Mouse (Mus musculus) layer of hippocampus, adult 8-10 months (tissue): ENCODE results near the gene Tha1. TPM values are rescaled to one million over a fixed set of nuclear protein-coding genes. Genes with fewer than 3 reads are reported as not detected.

Source experiments
- DNase-seq, 2 experiments: peaks; one replicate each; pipeline ENCODE4 v3.0.0; 2022; ENCODE audit warnings: low spot score in 2 of 2
- total RNA-seq, 4 experiments: library from RNA; stranded (reverse); gene quantifications; 2 replicates each; pipeline ENCODE4 v1.2.4; 2022

Gene Tha1
- total RNA-seq, 4 experiments from 2014 or later, result 3.1 to 5.9 (median 5.6) TPM

DNA sequence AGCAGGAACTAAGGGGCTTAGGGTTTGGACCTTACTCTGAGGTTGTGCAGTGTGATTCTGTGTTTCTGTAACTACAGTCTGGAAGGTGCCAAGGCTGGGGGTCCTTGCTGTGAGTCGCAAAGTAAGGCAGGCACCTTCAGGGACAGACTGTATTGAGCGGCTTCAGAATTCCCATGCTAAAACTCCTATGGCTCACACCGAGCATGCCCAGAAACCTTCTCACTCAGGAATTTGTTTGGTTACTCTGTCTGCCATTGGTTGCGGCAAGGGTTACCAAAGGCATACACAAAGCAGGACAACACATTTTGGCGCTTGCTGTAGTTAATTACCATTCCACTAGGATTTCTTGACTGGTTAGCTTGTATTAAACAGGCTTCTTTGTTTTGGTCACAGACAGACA lies 47.1 kb downstream of the Tha1 start:
- DNase-seq, result no peak

- no peak for DNase-seq
These were observed 47.8 kb downstream of the Tha1 start, which contains the start of the genes Afmid and Tk1 for GRCm38 (mm10) chr11:117825333-117826101. TSS of gene Afmid (plus strand) at chr11:117825924. TSS of gene Tk1 (minus strand) at chr11:117826092.

DNA sequence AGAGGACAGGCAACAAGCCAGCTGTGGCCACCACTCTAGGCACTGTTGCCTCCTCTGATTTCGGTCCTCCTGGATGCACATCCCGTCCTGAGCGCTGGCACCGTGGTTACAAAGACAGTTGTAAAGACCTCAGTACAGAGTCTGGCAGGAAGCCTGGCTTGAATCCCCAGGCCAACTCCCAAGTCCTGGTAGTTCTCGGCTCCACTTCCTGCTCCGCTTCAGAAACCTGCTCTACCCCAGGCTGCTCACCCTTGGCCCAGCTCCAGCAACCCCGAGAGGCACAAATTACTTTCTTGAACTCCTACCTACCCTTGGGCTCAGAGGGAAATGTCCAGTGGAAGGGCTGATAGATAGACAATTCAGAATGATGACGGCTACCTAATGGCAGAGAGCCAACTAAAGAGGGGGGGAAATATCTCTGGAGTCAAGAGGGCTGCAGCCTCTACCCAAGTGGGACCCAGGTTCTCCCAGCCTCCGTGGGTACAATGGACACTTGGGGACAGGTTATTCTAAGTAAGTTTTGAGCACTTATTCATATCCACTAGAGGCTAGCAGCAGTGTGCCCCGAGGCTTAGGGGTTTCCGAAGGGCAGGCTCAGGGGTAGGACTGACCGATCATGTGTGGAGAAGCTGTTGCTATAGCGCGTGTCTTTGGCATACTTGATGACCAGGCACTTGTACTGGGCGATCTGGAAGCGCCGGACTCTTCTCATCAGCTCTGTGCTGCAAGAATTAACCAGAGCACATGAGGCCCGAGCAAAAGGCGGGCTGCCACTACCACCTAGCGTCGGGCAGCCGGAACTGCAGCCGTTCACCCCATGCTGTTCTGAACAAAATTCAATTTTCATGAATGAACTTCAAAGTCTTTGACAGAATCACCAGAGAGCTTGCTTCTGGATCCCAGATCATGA lies 49.0 kb downstream of the Tha1 start:
- peak; percentile 61 to 85 for DNase-seq

DNA sequence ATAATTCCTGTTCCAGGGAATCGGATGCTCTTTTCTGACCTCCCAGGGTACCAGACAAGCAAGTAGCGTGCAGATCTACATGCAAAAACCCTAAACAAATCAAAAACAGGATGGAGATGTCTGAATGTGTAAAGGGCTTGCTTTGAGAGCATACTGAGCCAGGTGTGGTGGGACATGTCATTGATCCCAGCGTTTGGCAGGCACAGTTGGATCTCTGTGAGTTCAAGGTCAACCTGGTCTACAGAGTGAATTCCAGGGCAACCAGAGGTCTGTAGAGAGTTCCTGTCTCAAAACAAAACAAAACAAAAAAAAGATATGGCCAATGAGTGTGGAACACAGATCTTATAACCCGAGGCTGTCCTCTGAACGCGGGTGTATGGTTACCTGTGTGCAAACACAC lies 49.9 kb downstream of the Tha1 start:
- no peak for DNase-seq

GRCm38 (mm10) chr11:117822728-117823241 lies 50.5 kb downstream of the Tha1 start:
- DNase-seq, result no peak

GRCm38 (mm10) chr11:117821868-117822267 lies 51.4 kb downstream of the Tha1 start:
- DNase-seq, result no peak

DNA sequence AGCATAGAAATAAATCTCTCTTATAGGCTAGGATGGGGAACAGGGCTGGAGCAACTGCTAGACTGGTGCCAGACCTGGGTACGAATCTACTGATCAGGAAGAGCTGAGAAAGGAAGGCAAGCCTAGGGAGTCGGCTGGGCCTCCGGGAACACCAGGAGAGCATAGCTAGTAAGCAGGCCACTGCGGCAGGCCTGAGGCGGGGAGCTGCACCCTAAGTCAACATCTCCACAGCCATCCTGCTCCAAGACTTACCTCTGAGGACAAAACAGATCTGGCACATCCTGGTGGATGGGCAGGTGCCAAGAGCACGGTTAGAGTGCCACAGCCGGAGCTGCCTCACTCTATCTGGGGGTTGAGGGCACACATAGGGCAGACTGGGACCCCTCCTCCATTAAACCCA lies 53.1 kb downstream of the Tha1 start:
- no peak for DNase-seq

DNA sequence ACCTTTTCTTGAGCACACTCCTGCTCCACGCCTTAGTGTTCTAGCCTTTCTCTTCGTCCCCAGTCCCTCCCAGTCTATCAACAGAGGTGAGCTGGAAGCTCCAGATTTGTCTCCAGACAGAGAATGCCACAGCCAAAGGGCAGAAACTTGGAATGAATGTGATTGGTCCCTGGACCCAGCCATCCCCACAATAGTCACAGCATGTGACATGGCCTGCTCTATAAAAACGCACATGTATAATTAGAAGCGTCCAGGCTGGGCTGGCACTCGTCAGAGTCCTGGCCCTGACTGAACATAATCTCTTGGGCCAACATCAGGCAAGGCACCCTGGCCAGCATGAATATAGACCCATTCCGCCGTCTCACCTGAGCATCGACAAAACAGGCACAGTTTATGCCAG lies 54.2 kb downstream of the Tha1 start:
- DNase-seq, result no peak

Other genes with a start within 250 kb of the Tha1 start
- gene Tnrc6c, start 219.2 kb downstream of the Tha1 start, total RNA-seq, result 10 to 100 TPM; 69.4 to 83.2 (median 76.7) TPM
- gene Tmc8, start 91.4 kb downstream of the Tha1 start, total RNA-seq, result 1 to 10 TPM in 2 of 4 experiments, under 1 TPM in 2; 0.52 to 1.5 (median 0.85) TPM
- gene Tmc6, start 91.3 kb downstream of the Tha1 start, total RNA-seq, result 10 to 100 TPM; 11.6 to 27.6 (median 16.2) TPM
- 1 to 10 TPM in 1 of 4 experiments, under 1 TPM in 2, not detected in 1; 0.61 to 1.2 (median 0.75) TPM for gene 6030468B19Rik, start 75.8 kb downstream of the Tha1 start, total RNA-seq
- gene Gm20708, start 63.8 kb downstream of the Tha1 start, total RNA-seq, result 1 to 10 TPM in 3 of 4 experiments, not detected in 1; 1.7 to 2.2 (median 1.9) TPM
- 10 to 100 TPM; 11.4 to 33.5 (median 24.5) TPM for gene Syngr2, start 63.8 kb downstream of the Tha1 start, total RNA-seq
- gene Afmid, start 47.6 kb downstream of the Tha1 start, total RNA-seq, result 1 to 10 TPM; 4.0 to 5.4 (median 4.2) TPM
- 1 to 10 TPM in 1 of 4 experiments, under 1 TPM in 3; 0.54 to 1.3 (median 0.88) TPM for gene Tk1, start 47.4 kb downstream of the Tha1 start, total RNA-seq
- gene Birc5, start 24.2 kb downstream of the Tha1 start, total RNA-seq, result 1 to 10 TPM in 2 of 4 experiments, under 1 TPM in 2; 0.12 to 1.6 (median 0.86) TPM
- gene Tmem235, start 12.7 kb downstream of the Tha1 start, total RNA-seq, result under 1 TPM in 1 of 4 experiments, not detected in 3; 0.24 TPM
- gene Socs3, start 96.6 kb upstream of the Tha1 start, total RNA-seq, result 1 to 10 TPM in 3 of 4 experiments, under 1 TPM in 1; 0.81 to 7.9 (median 3.3) TPM
- 10 to 100 TPM; 71.3 to 80.4 (median 78.8) TPM for gene Pgs1, start 112.8 kb upstream of the Tha1 start, total RNA-seq